Mouse (Mus musculus): ENCODE measurements around the gene C2cd2.
A peak's percentile ranks its signal among the peaks of the same experiment; 100 is the strongest.

C2cd2 gene

DNA sequence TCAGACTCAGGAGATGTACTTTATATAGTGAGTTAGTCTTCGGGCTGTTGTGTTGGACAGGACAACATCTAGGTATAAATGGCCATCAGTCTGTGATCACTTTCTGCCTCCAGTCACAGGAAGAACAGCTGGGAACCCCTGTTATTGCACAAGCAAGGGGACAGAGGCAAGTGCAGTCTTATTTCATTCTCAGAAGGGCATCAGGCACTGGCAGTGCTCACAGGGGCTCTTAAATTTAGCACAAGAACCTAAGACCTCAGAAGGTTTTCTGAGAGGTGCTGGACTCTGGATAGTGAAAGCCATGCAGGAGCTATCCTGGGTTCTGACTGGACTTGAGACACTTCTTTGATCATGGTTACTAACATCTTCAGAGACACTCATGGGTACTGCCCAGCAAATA lies 78.7 kb downstream of the C2cd2 start:
- DNase-seq (ENCODE audit: low read depth, low spot score): no peak

DNA sequence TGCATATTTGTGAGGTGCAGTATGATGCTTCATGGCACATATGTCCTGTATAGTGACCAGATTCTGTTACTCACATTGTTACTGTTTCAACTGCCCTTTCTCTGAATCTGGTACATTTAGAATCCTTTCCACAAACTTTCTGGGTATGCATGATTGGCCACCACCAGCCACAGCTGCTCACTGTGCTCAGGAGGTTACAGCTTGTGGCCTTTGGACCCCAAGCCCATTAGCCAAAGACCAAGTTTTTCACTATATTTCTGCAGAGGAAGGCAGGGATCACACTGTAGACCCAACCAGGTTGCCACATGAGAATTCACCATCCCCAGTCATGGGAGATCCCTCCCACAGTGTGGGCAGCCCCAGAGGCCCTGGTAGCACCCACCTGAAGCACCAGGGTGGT lies 79.5 kb downstream of the C2cd2 start:
- no peak for DNase-seq (ENCODE audit: low read depth, low spot score)

DNA sequence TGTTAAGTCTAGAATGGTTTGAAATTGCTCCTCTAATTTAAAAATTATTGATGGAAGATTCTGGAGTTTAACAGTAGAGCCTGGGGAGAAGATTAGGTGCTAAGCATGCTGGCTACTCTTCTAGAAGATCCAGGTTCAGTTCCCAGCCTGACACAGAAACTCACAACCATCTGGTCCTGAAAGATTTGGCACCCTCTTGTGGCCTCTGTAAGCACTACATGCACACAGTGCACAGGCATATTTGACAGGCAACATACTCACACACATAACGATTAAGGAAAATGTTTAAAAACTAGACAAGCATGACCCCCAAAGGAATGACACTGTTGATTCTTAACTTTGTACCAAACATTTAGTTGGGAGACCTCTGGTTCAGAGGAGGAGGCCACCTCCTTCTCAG lies 83.3 kb downstream of the C2cd2 start:
- peak; percentile 30 for DNase-seq (ENCODE audit: low read depth, low spot score)

DNA sequence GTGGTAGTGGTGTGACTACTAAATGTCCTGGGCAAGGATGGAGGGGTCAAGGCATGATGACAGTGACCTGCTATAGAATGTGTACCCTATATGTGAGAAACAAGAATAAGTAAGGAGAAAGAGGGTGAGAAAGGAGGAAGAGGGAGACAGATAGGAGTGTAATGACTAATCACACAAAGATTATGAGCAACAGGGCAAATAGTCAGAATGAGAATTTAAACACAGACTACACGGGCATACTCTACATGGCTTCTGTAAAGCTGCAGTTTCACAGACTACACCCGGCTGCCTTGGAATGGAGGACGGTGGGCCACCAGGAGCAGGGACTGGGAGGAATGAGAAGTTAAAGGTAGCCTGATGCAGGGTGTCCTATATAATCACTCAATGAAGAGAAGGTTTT lies 84.9 kb downstream of the C2cd2 start:
- DNase-seq (ENCODE audit: low read depth, low spot score): no peak

DNA sequence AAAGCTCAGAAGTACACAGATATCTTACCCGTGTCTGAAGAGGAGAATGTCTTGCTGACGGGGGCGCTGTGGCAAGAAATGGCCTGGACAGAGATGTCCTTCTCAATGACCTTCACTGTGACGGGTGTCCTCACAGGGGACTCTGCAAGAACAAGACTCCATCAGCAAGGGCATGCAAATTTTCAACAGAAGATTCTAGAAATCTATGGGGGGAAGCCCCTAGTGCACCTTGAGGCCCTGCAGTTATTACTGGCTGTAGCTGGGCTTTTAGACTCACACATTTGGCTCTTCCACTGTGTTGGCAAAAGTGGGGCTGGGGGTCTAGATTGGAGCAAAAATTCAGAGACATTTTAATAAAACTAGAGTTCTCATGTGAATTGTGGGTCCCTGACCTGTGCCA lies 87.3 kb downstream of the C2cd2 start:
- DNase-seq (ENCODE audit: low read depth, low spot score): no peak

DNA sequence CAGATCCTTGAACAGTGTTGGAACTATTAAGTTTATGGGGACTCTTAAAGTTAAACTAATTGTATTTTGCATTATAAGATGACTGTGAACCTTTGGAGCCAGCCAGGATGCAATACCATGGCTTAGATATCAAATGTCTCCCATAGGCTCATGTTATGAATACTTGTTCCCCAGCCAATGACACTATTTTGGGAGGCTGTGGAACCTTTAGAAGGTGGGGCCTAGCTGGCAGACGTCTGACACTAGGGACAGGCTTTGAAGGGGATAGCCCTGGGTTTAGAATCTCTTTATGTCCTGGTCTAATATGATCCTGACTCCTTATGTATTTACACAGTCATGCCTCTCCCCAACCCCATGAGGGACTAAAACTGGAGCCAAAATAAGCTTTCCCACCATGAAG lies 88.0 kb downstream of the C2cd2 start:
- DNase-seq (ENCODE audit: low read depth, low spot score): no peak

DNA sequence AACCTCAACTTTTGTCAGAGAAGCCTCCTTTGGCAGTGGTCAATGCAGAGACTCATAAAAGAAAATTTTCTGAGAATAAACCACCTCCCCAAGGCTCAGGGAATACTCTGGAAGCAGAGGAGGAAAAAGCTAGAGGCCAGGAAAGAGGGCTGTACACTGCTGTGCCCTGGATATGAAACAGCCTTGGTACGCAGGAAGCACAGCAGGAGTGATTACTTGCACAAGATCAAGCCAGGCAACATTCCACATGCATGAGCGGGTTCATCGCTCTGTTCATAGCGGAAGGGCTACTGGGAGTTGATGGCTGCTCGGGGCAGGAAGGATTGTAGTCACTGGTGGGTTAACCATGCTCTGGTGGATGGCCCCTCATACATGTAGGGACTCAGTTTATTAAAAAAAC lies 89.7 kb downstream of the C2cd2 start:
- no peak for DNase-seq (ENCODE audit: low read depth, low spot score)

DNA sequence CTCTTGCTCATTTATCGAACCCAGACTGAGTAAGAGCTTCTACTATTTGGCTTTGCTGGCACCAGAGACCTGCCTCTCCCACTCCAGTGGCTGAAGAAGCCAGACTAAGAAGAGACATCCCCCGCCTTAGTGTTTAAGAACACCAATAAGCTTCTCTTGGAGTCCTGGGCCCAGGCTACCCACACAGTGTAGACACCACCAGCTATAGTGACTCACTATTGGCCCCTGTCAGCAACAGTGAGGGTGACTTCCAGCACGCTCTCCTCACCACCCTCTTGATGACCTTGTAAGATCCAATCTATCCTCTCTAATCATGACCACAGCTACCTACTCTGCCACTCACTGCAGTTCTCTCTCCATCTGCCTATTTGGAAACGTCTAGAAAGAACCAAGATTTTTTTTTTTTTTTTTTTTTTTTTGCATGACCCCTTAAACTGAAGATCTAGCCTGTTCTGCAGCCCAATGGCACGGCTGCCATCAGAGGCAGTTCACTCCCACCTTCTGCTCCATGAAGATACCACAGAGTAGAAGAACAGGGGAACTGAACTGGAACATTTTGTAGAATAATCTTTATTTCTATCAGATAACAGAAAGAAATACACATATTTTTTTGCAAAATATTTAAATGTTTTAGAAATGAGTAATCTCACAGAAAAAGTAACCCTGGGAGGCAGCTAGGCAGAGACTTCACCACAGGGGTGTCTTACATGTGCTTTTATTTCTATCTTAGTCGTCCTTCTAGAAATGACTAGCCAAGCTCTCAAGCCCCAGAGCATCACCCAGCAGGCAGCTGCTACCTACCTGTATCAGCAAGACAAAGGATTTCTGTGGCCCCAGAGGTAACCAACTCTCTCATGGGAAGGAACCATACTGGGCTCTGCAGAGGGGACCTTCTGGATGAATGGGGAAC lies 93.0 kb downstream of the C2cd2 start:
- no peak for DNase-seq (ENCODE audit: low read depth, low spot score)

DNA sequence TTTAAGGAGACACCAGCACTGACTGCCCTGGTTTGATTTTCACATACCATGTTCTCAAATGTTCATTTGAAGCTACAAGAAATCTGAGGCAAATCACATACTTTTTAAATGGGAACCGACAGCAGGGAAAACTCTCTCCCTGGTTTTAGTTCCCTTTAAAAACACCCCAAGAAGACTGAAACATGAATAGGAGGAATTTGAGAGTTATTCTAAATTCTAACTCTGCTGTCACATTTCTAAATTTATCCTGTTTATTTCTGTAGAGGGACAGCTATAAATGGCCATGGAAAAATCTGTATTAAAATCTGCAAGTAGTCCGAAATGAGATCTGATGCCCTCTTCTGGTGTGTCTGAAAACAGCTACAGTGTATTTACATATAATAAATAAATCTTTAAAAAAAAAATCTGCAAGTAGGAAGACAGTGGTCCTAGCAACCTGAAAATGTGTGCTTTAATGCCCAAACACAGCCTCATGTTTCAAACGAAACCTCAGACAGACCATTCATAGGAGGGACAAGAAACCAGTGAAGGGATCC lies 98.4 kb downstream of the C2cd2 start:
- DNase-seq (ENCODE audit: low read depth, low spot score): no peak

DNA sequence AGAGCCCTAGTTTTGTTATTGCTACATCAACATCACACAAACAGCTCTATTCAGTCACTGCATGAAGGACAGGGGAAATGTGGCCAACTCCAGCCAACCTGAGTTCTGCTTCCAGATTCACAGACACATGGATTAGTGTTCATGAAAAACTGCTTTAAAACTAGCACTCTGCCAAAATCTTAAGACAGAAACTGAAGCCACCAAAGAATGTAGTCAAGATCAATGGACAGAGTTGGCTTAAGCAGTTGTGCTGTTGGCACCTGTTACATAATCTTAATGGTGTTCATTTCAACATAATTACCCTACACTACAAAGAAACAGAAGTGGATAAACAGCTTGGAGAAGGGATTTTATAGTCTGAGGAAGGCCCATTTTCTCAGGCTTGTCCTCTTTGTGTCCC lies 106.3 kb downstream of the C2cd2 start:
- DNase-seq (ENCODE audit: low read depth, low spot score): no peak

DNA sequence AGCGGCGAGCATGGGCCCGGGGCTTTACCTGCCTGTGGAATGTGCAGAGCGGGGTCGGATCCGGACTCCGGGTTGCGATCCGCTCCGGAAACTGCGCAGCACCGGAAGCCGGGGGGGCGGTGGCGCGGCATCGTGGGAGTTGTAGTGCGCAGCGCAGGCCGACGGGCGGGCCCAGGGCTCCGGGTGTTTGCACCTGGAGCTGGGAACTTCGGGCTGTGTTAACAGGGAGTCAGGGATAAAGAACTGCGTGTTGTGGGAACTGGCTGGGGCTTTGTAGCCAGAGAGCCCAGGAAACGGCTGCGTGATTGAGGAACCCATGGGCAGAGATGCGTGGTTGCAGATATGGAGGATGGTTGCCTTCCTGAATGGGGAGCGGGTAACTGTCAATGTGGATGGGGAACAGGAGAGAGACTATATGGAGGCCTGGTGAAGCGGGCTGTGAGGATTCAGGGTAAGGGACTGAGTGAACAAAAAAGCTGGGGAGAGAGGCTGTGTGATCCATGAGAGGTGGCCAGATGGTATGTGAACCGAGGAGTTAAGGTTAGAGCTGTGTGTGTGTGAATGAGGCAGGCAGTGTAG lies 110.6 kb downstream of the C2cd2 start, which contains the start of gene Prdm15:
Gene Prdm15 (minus strand): TSS at position 110 of the 579 bp plus-strand sequence.
- peak; percentile 59 for DNase-seq (ENCODE audit: low read depth, low spot score)

DNA sequence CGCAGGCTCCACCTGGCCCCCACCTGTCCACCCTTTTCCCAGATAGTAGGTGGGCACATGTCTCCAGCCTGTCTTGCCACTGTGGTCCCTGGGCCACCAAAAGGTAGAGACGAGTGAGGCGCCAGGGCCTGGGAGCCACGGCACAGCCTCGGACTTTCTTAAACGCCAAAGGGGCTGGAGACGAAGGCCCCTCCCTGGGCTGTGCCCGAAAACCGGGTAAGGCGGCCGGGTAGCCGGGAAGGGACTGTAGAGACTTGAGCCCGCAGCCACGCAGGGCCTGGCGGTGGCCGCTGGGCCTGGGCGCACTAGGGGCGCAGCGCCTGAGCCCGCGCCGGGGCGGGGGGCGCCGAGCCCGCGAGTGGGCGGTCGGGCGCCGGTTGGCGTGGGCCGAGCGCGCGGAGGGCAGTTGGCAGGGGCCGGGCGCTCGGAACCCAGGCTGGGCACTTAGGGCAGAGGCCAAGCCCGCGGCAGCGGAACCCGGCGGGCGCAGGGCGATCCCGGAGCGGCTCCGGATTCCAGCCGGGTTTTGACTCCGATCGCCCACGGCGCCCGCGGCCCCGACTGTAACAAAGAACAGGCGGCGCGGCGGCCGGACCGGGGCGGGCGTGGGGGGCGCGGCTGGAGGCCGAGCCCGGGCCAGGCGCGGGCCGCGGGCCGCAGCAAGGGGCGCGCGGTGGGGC lies 111.2 kb downstream of the C2cd2 start:
- peak; percentile 74 for DNase-seq (ENCODE audit: low read depth, low spot score)

DNA sequence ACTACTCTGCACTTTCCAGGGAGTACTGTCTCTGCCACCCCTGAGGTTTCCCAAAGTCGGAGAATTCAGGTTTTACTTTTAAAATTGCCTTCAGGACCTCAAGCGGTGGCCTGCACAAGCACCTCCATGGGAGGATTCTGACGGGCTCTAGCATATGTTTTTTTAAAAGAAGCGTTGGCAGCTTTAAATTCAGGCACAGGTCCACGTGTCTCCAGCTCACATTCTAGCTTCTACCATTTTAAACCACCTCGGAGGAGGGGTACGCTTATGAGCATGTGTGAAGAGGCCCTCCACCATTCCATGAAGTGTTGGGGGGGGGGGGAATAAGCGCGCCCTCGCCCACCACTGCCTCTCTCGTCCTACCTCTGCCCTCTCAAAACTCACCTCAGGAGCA lies 111.7 kb downstream of the C2cd2 start:
- DNase-seq (ENCODE audit: low read depth, low spot score): peak; percentile 23

DNA sequence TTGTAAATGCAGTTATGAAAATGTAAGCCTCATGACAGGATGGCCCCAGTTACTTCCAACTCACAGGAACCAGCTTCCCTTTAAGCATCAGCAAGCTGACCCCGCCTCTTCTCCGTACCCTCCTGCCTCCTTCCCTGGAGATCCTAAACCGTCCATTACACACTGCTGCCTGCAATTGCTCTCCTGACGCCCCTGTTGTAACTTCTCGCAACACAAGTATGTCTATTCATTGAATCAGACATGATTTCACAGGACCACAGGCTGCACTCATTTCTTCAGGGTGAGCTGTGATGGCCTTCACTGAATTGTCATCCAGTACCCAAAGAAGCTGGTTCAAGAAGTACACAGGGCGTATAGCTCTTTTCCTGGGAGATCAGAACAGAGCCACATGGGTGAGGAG lies 113.6 kb downstream of the C2cd2 start:
- no peak for DNase-seq (ENCODE audit: low read depth, low spot score)

DNA sequence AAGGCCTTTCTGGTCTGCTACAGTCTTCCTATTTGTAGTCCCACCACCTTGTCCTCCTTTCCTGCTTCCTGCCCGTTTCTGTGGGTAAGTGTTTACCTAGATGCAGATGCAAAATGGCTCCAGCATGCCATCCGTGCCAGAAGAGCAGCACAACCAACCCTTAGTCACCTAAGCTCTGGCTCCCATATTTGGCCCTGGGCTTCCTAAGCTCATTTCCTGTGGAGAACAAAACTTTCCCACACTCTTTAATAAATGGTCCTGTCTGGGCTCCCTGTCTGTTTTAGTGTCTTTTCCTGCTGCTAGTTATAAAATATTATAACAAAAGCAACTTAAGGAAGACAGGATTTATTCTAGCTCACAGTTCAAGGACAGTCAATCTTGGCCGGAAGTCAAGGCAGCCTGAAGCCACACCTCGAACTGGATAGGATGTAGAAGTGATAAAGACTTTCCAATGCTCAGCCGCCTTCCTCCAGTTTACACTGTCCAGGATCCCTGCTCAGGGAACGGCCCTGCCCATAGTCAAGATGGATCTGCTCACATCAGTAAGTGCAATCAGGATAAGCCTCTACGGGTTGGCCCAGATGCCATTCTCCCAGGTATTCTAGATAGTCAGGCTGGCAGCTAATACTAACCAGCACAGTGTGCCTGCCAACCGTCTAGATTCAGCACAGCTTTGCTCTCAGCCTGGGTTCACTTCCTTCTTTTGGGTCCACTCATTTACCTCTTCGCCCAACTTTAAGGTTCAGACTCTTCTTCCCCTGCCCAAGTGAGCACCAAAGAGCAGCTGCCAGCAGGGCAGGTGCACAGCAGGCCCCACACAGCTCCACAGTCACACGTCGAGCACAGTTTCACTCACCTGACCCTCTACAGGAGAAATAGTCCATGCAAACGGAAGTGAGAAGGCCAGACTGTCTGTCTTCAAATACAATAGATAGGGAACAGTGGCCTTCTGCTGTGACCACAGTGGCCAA lies 117.1 kb downstream of the C2cd2 start:
- no peak for DNase-seq (ENCODE audit: low read depth, low spot score)

DNA sequence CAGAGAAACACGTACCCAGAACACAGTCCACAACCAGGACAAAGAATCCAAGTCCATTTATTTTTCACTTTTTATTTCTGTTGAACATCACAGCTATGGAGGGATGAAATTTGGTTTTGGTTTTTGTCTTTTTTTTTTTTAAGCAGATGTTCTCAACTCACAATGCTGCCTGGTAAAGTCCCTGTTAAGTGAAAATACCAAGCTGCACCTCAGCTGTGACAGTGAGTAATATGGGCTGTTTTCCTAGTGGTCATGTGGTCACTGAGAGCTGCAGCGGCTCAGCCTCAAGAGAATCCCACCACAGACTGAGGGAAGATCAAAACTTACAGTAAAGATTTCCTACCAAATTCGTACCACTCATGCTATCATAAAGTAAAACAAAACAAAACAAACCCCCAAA lies 130.2 kb downstream of the C2cd2 start:
- no peak for DNase-seq (ENCODE audit: low read depth, low spot score)

DNA sequence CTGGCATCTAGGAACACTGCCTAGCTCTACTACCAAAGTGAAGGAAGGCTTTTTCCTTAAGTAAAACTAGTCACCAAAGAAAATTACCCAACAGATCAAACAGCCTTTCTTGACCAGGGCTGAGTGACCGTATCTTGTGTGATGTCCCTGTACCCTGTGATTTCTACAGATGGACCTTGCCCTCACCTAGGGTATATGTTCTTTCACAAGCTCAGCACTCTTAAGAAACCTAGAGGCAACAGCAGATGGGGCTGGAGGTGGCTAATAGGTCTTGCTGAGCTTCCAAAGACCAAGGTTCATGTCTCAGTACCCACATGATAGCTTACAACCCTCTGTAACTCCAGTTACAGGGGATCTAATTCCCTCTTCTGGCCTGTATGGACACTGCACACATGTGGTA lies 134.2 kb downstream of the C2cd2 start:
- DNase-seq (ENCODE audit: low read depth, low spot score): no peak

DNA sequence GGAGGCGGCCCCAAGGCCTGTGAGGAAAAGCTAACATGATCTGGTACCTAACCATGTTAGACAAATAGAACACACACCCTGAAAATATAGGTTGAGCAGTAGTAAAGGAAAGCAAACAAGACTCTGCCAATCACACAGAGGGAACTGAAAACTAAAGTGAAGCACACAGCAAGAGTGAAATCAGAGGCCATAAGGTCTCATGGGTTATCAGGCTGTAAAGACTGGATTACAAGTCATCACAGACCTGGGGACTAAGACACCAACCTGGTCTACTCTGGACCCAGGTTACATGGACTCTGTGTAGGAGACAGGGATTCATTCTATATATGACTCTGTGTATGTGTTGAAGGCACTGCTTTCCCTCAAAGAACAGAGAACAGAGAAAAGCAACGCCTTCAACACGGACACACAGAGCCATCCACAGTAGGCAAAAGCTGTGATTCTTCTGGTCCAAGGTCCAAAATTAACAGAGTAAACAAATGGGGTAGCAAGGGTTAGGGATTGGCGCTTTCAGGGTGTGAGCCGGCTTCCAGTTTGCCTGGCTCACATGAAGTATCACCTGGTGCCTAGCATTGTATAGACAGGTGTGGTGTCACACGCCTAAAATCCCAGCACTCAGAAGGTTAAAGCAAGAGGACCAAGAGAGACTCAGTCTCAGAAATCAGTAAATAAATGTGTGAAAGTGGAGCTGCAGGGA lies 138.9 kb downstream of the C2cd2 start:
- DNase-seq (ENCODE audit: low read depth, low spot score): no peak

DNA sequence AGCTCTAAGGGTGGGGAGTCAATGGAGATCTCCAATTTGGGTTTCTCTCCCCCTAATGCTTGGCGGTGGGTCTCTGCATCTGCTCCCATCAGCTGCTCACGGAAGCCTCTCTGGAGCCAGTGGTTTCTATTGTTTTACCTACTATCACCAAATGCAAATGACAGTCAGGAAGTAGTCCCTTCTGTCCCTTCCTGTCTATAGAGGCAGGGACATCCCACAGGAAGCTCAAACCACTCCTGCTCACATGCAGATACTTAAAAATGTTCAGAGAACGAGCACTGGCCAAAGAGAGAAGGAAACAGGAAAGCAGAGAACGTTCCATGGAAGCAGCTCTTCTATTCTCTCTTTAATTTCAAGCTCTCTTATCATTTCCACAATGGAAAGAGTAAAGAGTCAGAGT lies 142.9 kb downstream of the C2cd2 start:
- DNase-seq (ENCODE audit: low read depth, low spot score): no peak

DNA sequence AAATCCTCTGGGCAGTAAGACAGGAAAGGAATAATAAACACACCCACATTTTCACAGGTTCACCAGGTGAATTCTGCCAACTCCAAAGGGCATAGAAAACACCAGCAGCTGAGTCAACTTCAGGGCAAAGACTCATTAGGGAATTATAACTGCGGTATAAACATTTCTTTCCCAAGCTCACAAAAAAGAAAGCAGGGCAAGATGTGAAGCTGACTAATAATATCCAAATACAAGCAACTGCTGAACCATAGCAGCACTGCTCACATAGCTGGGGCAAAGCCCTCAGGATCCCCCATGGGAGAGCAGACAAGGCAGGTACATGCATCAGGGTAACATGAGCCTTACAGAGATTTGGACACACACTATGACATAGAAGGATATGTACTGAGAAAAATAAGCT lies 145.0 kb downstream of the C2cd2 start:
- no peak for DNase-seq (ENCODE audit: low read depth, low spot score)

DNA sequence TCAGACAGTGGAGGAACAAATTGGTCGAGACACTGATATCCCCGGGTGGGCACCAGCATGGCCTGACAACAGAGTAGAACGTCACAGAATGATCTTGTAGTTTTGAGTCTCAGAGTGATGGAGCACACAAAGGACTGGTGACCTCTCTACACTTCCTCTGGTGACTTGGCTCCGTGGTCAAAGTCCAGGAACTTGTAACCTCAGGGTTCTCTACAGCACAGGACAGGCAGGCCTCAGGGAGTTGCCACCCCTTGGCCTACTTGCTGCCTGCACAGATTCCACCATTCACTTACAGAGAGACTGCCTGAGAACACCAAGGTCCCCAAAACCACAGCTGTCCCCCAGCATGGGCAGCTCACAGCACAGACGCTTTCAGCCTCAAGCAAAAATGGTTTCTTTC lies 147.1 kb downstream of the C2cd2 start:
- DNase-seq (ENCODE audit: low read depth, low spot score): no peak
